Mouse (Mus musculus) lung, postnatal 10 days (tissue): ENCODE results near the gene D430041D05Rik.
"Not testable (repeated sequence)": the region's sequence is repeated elsewhere in the genome, so short reads cannot be mapped to it uniquely, and the experiment has no call there.

ENCODE experiments used
- DNase-seq: peaks from one replicate; pipeline ENCODE4 v3.0.0; 2021

The D430041D05Rik gene

DNA sequence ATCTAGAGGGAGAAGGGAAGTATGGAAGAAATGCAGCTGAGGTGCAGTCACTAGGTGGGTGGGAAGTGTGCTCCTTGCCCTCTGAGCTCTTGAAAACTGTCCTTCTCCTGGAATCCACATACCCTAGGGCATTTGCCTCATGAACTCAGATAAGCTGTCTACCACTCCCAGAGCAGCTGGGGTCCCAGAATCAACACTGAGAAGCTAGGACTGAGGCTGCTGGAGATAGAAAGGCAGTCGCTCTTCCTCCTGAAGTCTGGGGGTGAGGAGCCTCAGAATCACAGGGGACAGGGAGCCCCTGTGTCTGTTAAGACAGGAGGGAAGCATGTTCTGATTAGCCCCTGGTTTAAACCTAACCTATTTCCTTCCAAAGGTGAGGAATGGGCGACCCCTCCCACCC lies 301.3 kb downstream of the D430041D05Rik start:
- no peak for DNase-seq

DNA sequence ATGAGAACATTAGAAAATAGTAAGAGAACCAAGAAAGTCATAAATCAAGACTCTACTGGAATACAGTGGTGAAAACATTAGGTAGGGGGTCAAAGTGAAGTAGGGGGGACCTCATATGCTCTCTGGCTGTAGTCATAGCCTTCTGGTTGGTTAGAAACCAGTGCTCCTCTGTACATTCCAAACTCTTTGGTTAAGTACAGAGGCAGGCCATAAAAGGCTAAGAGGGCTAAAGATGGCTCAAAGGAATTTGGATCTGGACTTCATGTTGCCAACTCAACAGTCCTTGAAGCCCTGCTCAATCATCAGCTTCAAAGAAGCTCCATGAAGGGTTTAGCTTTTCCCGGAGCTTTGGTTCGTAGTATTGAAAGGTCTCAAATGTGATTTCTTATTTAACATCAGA lies 301.8 kb downstream of the D430041D05Rik start:
- DNase-seq: not testable (repeated sequence)

DNA sequence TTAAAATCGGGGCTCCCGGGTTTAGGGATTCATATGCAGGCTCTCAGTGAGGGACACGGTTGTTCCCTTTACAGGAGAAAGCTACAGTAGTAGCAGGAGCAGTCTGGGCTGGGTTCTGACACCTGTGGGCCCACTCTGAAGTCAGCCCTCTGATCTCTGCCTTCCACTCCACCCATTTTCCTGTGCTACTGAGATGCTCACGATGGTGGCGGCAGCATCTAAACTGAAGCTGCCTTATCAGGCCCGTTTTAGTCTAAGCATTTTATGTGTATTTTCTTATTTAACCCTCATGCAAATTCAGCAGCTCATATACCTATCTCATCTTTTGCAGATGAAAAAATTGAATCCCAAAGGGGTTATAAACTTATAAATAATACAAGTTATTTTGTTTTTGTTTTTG lies 306.0 kb downstream of the D430041D05Rik start:
- DNase-seq: no peak

DNA sequence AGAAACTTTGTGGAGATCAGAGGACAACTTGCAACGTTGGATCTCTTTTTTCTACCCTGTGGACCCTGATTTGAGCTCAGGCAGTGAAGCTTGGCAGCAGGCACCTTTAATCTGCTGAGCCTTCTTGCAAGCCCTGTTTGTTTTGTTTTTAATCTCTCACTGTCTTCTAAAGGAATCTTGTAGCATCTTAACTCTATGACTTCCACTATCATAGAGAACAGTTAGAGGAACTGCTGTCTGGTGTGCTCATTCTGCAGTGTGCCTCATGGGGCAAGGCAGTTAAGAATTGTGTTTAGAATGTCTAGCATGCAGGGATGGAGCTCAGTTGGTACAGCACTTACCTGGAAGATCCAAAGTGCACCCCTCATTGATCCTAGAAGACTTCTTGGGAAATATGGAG lies 310.9 kb downstream of the D430041D05Rik start:
- no peak for DNase-seq

DNA sequence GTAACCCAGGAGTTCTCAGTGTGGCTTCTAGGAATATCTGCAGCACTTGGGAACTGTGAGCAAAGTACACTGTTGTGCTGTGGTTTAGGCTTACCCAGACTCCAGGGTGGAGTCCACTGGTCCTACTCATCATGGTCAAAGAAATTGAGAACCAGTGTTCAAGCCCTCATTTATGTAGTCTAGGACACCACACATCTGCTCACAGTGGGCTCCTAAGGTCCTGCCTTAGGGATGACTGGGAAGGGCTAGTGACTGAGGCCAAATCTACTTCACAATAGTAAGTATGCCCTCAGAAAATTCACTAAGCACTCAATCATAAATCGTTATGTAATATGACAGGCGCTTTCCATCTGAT lies 311.6 kb downstream of the D430041D05Rik start:
- no peak for DNase-seq

DNA sequence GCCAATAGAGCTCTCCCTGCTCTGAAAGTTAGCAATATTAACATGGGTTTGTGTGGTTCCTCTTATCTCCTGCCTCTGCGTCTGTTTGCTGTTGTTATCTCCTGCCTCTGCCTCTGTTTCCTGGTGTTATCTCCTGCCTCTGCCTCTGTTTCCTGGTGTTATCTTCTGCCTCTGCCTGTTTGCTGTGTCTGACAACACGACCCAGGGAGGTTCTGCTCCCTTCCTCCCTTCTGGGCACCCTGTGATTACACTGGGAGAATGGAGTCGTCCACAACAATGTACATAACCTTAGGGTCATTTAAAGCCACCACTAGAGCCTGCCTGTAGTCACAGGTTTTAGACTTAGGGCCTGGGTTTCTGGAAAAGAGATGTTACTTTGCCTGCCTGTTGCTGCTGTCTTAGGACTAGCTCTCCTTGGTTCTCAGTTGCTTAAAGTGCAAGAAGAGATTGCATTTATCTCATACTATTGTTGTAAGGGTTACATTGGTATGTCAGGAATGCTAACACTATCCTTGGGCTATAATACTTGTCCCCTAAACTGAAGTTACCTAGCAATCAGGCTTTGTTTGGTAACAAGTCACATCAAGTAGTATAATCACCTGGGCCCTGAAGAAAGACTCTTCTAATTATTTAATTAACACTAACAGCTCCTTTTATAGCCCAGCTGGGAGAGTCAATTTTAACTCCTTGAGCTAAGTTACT lies 312.1 kb downstream of the D430041D05Rik start:
- DNase-seq: no peak

DNA sequence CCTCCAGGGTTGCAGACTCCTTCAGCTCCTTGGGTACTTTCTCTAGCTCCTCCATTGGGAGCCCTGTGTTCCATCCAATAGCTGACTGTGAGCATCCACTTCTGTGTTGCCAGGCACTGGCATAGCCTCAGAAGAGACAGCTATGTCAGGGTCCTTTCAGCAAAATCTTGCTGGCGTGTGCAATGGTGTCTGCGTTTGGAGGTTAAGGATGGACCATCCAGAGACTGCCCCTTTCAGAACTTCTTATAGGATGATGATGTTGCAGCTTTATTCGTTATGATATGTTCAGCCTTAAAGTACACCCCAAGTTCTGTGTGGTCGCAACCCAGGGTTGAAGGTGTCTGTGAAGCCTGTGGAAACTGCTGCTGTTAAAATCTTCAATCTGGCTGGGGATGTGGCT lies 313.4 kb downstream of the D430041D05Rik start:
- DNase-seq: not testable (repeated sequence)

DNA sequence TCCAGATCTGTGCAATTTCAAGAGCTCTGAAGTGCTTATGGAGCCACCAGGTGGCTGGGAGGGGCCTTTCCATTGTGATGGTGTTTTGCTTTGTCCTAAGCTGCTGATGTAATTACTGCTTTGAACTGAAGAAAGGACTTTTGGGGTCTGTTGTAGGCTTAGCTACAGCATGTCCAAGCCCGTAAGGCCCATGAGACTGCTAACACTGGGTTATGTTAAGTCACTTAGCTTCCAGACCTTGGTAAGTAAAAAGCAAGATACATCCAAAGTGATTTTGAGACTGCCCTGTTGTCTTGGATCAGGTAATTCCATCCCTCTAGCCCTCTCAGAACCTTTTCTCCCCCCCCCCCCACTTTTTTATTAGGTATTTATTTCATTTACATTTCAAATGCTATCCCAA lies 314.0 kb downstream of the D430041D05Rik start:
- DNase-seq: not testable (repeated sequence)

DNA sequence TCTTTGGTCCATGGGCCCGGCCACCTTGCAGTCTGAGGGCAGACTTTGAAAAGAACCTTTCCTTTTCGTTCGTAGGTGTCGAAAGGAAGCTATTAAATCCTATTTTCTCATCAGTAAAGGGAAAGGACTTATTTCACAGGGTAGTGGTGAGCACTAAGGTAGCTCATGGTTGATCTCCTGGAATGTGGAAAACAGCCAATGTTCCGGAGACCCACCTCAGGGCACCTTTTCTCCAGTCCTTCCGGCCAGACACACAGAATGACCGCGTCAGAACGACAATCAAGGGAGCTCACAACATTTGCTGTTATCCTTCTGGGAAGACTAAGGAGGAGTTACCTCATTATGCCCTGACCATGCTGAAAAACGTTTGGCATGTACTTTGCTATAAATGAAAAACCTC lies 314.6 kb downstream of the D430041D05Rik start:
- no peak for DNase-seq

DNA sequence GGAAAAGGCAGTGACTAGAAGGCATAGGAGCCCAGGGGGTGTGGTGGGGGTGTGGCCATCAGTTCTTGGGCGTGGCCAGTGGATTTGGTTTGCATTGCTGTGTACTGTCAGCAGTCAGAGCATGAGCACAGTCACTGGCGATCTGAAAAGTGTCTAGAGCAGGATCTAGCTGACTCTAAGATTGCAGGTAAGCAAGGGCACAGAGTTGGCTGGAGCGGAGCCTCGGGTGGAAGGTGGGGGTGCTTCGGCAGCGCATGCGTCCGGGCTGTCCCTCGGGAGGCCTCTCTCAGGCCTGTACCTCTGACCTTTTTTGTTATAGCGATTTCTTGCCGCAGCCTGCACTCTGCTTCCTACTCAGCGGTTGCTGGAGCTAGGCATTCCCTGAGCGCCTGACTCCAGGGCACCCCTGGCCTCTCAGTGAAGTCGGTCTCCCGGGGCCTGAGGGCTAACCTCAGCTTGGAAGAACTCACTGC lies 315.0 kb downstream of the D430041D05Rik start, which contains the start of gene Cd59a:
Gene Cd59a, plus strand, starts transcription at position 61 of the 473 bp plus-strand sequence.
- DNase-seq: peak; percentile 91

DNA sequence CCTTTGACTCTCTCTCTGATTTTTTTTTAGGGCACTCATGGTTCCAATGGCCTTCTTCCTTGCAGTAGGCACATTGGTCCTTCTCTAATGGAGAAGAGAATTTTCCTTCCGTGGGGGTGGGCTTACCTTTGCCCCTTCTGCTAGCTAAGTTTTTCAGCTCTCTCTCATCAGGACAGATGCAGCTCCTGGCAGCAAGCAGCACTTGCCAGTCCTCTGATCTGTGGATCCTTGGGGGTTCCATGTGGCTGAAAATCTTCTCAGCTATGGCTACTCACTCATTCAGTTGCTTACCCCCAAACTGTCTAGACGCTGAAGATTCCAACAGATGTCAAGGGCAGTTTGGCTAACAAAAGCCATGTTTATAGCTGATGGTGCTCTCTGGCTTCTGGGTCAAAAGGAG lies 317.5 kb downstream of the D430041D05Rik start:
- no peak for DNase-seq
